Mouse (Mus musculus) embryonic stem cell, embryonic (primary cell): ENCODE data around the gene Ccr1l1.
"Not testable (repeated sequence)": the region's sequence is repeated elsewhere in the genome, so short reads cannot be mapped to it uniquely, and the experiment has no call there.

Experiments
- CTCF ChIA-PET, 4 experiments: fragments of 300-600 bp in 2 of 4; fragments of 350-600 bp in 2 of 4; sonication (Branson Sonifier 250); formaldehyde crosslinking; loops; one replicate each; lab custom pipeline; 2022; ENCODE audit warnings: inconsistent platforms in 2 of 4; lab: Charles Lee
- POLR2A ChIA-PET, 4 experiments: fragments of 300-600 bp in 2 of 4; fragments of 350-600 bp in 2 of 4; sonication (Branson Sonifier 250); formaldehyde crosslinking; loops; one replicate each; lab custom pipeline; 2022; ENCODE audit warnings: antibody characterized with exemption in 4 of 4, inconsistent platforms in 1 of 4; lab: Charles Lee

Ccr1l1 gene

GRCm38 (mm10) chr9:123978308-123978707, at the start of gene Ccr1l1:
Ccr1l1 (minus strand) TSS chr9:123978408.
- CTCF ChIA-PET, result no interaction called here
- POLR2A ChIA-PET, result no interaction called here

- ChIA-PET CTCF (no interaction called here), POLR2A (no interaction called here)
Measured at GRCm38 (mm10) chr9:124021672-124022071, 43.5 kb upstream of the Ccr1l1 start, which contains the start of gene Ccr3. Ccr3 (plus strand) TSS chr9:124021972.

- ChIA-PET POLR2A (no interaction called here), CTCF (no interaction called here)
Measured at GRCm38 (mm10) chr9:124019887-124020286, 41.7 kb upstream of the Ccr1l1 start.

- POLR2A ChIA-PET, result interaction anchor here in 1 of 4 experiments (0.6 kb wide), 1 partner anchor 88 kb away, joined by 3 read pairs; no protein-coding TSS in a partner anchor
- CTCF ChIA-PET, result no interaction called here
Measured at GRCm38 (mm10) chr9:124016048-124016447, 37.8 kb upstream of the Ccr1l1 start.

GRCm38 (mm10) chr9:124014985-124015652, 36.9 kb upstream of the Ccr1l1 start:
- ChIA-PET POLR2A (interaction anchor here in 1 of 4 experiments (0.7 kb wide), 1 partner anchor 29 kb away, joined by 3 read pairs; no protein-coding TSS in a partner anchor), CTCF (no interaction called here)

- ChIA-PET POLR2A (no interaction called here), CTCF (no interaction called here)
Measured at GRCm38 (mm10) chr9:124013270-124013669, 35.1 kb upstream of the Ccr1l1 start.

- POLR2A ChIA-PET, result no interaction called here
Measured at GRCm38 (mm10) chr9:124012691-124013090, 34.5 kb upstream of the Ccr1l1 start.

GRCm38 (mm10) chr9:123999784-124000183, 21.6 kb upstream of the Ccr1l1 start:
- CTCF ChIA-PET, result no interaction called here
- POLR2A ChIA-PET, result no interaction called here

More at GRCm38 (mm10) chr9:124012691-124013090, 34.5 kb upstream of the Ccr1l1 start:
- CTCF ChIA-PET, result no interaction called here

- CTCF ChIA-PET, result no interaction called here
Measured at GRCm38 (mm10) chr9:123997719-123998118, 19.5 kb upstream of the Ccr1l1 start.

GRCm38 (mm10) chr9:123991312-123991906, 13.2 kb upstream of the Ccr1l1 start:
- CTCF ChIA-PET, result no interaction called here

More at GRCm38 (mm10) chr9:123997719-123998118, 19.5 kb upstream of the Ccr1l1 start:
- POLR2A ChIA-PET, result no interaction called here

GRCm38 (mm10) chr9:123989671-123990070, 11.5 kb upstream of the Ccr1l1 start:
- POLR2A ChIA-PET, result no interaction called here
- CTCF ChIA-PET, result no interaction called here

More at GRCm38 (mm10) chr9:123991312-123991906, 13.2 kb upstream of the Ccr1l1 start:
- POLR2A ChIA-PET, result no interaction called here

GRCm38 (mm10) chr9:123986217-123986616, 8.0 kb upstream of the Ccr1l1 start:
- POLR2A ChIA-PET, result interaction anchor here in 1 of 4 experiments (1.1 kb wide), 1 partner anchor 438 kb away, joined by 3 read pairs; no protein-coding TSS in a partner anchor
- CTCF ChIA-PET, result interaction anchor here in 1 of 4 experiments (0.7 to 1.1 kb wide), 2 partner anchors 9 to 142 kb away, joined by 4 to 5 read pairs; no protein-coding TSS in a partner anchor

GRCm38 (mm10) chr9:123984943-123985342, 6.7 kb upstream of the Ccr1l1 start:
- ChIA-PET CTCF (interaction anchor here in 1 of 4 experiments (1.1 kb wide), 1 partner anchor 143 kb away, joined by 4 read pairs; no protein-coding TSS in a partner anchor), POLR2A (no interaction called here)

- CTCF ChIA-PET, result no interaction called here
- POLR2A ChIA-PET, result interaction anchor here in 1 of 4 experiments (0.9 kb wide), 1 partner anchor 8 kb away, joined by 3 read pairs; no protein-coding TSS in a partner anchor
Measured at GRCm38 (mm10) chr9:123982720-123983119, 4.5 kb upstream of the Ccr1l1 start.

- ChIA-PET POLR2A (interaction anchor here in 1 of 4 experiments (0.9 kb wide), 1 partner anchor 8 kb away, joined by 3 read pairs; no protein-coding TSS in a partner anchor), CTCF (no interaction called here)
Measured at GRCm38 (mm10) chr9:123981909-123982308, 3.7 kb upstream of the Ccr1l1 start.

GRCm38 (mm10) chr9:123980858-123981475, 2.8 kb upstream of the Ccr1l1 start:
- CTCF ChIA-PET, POLR2A ChIA-PET: not testable (repeated sequence)

- POLR2A ChIA-PET, result no interaction called here
- CTCF ChIA-PET, result no interaction called here
Measured at GRCm38 (mm10) chr9:123976876-123977663, 1.1 kb downstream of the Ccr1l1 start.

GRCm38 (mm10) chr9:123975630-123976029, 2.6 kb downstream of the Ccr1l1 start:
- ChIA-PET POLR2A (no interaction called here), CTCF (no interaction called here)

GRCm38 (mm10) chr9:123968290-123968912, 9.8 kb downstream of the Ccr1l1 start, which contains the start of gene Ccr1:
Ccr1 (minus strand) TSS chr9:123968692.
- ChIA-PET CTCF (no interaction called here), POLR2A (no interaction called here)
